Mouse (Mus musculus): ENCODE measurements around the gene Cap1. TPM values are rescaled to one million over a fixed set of nuclear protein-coding genes. Genes with fewer than 3 reads are reported as not detected.

Gene Cap1
- total RNA-seq, 2 experiments from 2014 or later: 33.4 to 39.2 TPM

GRCm38 (mm10) chr4:122891597-122891996, 5.7 kb upstream of the Cap1 start:
- intact Hi-C loops (cut with DNase I; ENCODE audit: low total_unique reads): loop anchor here (10.0 kb wide), 1 partner anchor 193 kb away; no protein-coding TSS in a partner anchor

DNA sequence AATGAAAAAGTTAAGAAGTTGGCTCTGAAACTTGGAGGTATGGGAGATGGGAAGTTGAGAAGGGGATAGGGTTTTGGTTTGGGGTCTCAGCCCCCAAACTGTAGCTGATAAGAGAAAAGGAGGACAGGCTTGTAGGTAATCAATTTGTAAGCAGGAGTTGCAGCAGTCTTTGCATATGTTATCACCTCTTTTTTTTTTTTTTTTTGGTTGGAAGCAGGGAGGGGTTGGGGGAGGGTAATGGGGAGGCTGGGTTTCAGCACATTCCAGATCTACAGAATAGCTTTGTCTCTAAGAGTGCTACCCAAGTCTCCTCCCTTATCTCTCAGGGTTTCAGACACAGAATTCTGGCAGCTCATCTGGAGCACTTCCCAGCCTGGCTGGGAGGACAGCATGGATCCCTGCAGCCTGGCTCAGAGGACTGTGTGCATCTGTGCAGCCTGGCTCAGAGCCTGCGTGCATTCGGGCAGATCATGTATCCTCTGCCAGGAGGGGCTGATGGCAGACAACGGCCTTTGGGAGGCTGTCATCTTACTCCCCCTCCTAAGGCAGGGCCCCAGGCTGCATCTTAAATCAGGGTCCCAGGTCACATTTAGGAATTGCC, 5.1 kb upstream of the Cap1 start:
- intact Hi-C loops (cut with DNase I; ENCODE audit: low total_unique reads): loop anchor here (10.0 kb wide), 1 partner anchor 194 kb away; no protein-coding TSS in a partner anchor
- DNase-seq: peak; percentile 85

More at GRCm38 (mm10) chr4:122891597-122891996, 5.7 kb upstream of the Cap1 start:
- DNase-seq: no peak

DNA sequence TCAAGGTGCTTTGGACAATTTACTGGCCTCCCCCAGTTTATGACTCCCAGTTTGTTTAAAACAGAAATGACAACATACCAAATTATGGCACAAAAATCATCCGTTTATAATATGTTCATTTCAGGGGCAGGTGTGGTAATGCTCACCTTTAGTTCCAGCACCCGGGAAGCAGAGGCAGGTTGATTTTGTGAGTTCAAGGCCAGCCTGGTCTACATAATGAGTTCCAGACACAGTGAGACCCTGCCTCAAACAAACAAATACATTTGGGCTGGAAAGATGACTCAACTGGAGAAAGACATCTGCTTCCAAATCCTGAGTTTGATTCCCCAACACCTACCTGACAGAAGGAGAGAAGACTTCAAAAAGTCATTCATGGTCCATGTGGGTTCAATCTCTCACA, 1.5 kb upstream of the Cap1 start:
- no peak for DNase-seq
- intact Hi-C loops (cut with DNase I; ENCODE audit: low total_unique reads): no loop called here

GRCm38 (mm10) chr4:122886579-122887254, 861 bp upstream of the Cap1 start:
- no peak for DNase-seq
- intact Hi-C loops (cut with DNase I; ENCODE audit: low total_unique reads): no loop called here

DNA sequence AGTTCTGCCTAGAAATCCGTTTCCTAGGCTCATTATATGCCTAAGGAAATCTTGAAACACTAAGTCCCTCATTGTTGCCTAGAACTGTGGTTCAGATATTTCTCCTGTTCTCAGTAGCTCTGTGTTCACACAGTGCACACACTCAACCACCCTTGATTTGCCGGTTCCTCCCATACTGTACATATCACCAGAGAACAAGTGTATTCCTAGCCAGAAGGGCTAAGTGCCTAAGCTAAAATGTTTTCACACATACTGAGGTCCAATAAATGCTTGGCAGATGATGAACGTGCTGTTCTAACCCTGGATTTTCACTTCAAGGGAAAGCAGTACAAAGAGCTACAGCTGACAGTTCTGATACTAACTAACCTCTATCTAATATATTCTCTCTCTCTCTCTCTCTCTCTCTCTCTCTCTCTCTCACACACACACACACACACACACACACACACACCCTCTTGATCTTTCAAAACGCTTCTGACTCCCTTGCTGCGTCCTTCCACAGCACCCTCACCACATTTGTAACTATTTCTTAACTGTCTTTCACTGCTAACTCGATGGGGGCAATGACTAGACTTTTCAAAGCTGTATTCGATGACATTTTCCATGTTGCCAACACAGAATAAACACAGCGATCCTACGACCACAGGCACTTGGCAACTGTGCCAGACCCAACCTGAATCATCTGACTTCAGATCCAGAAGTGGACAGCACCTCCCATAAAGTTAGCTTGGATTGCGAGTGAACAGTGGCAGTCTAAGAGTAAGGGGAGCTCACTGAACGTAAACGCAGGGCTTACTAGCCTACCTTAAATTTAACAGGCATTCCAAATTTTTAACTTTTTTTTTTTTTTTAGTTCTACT, 1.1 kb downstream of the Cap1 start:
- intact Hi-C loops (cut with DNase I; ENCODE audit: low total_unique reads): no loop called here
- DNase-seq: no peak

GRCm38 (mm10) chr4:122884051-122884450, 1.8 kb downstream of the Cap1 start:
- intact Hi-C loops (cut with DNase I; ENCODE audit: low total_unique reads): no loop called here
- DNase-seq: no peak

- no peak for DNase-seq
- intact Hi-C loops (cut with DNase I; ENCODE audit: low total_unique reads): no loop called here
Measured at GRCm38 (mm10) chr4:122883294-122883693, 2.6 kb downstream of the Cap1 start.

DNA sequence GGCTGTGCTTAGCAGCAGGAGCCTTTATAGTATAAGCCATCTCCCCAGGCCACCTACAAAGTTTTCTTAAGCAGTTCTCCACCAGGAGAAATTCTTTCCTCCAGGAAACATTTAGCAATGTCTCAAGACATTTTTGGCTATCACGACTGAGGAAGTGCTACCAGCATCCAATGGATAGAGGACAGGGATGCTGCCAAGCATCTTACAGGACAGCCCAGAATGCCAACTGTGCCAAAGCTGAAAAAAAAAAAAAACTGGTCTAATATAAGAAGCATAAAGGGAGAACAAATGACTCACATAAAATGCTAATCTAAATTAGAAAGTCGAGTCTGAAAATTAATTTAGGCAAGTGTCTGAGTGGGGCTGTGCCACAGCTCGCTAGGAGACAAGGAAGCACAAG, 3.3 kb downstream of the Cap1 start:
- DNase-seq: no peak
- intact Hi-C loops (cut with DNase I; ENCODE audit: low total_unique reads): no loop called here

DNA sequence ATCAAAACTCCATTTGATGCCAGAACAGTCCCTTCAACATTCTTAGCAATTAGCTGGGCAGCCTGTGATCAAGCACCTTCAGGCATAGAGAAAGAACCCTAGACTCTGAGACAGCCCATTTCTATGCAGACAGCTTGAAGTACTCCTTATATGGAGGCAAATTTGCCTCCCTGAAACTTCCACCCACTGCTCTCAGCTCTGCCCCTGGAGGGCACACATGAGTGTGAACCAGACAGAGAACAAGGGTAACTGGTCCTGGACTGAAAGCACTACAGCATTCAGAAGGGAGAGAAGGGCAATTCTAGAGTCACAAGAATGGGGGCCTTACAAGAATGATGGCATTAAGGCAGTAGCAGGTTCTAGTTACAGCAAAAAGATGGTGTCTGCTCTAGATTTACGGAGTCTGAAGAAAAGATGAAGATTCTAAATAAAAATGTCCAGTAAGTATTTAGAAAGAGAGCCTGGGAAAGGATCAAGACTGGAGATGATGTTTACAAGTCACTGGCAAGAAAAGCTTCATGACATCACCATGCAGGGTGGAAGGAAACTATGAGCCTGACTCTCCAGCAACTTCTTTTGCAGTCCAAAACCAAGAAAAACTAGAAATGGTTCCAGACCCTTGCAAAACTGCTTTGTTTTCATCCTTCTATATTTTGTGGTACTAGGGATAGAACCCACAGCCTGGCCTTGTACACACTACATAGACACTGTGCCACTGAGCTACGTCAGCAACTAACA, 7.4 kb downstream of the Cap1 start:
- intact Hi-C loops (cut with DNase I; ENCODE audit: low total_unique reads): no loop called here
- no peak for DNase-seq

DNA sequence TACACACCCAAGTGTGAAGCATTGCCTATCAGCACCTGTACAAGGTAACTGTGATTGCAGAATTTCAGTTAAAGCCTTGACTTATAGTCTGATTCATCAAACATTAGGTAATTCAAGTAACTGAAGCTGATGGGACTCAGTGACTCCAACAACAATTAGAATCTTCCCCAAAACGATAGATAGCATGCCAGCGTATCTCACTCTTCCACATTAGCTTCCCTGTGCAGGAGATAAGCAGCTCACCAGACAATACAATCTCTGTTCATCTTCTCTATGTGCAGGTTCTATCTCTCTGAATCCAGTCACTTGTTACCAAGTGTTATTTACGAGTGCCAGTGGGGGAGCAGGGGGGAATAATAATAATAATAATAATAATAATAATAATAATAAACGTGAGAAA, 12.3 kb downstream of the Cap1 start:
- intact Hi-C loops (cut with DNase I; ENCODE audit: low total_unique reads): no loop called here
- no peak for DNase-seq

DNA sequence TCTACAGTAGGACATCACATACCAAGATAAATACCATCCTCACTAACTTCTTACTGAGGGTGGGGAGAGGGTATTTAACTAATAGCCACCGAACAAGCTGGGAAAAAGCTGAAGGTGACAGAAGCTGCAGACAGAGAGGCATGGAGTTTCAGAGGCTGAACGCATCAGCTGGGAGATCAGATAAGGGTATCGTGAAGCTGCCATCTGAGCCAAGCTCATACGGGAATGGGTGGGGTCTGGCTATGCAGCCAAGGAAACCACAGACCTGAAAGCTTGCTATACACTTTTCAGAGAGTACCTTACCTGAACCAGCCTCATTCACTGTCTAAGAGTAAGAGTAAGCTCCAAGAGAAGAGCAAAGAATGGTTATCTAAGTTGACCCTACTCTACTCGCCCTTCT, 12.9 kb downstream of the Cap1 start:
- intact Hi-C loops (cut with DNase I; ENCODE audit: low total_unique reads): no loop called here
- no peak for DNase-seq

- intact Hi-C loops (cut with DNase I; ENCODE audit: low total_unique reads): no loop called here
- DNase-seq: no peak
Measured at GRCm38 (mm10) chr4:122871989-122872388, 13.9 kb downstream of the Cap1 start.

- intact Hi-C loops (cut with DNase I; ENCODE audit: low total_unique reads): no loop called here
- no peak for DNase-seq
Measured at GRCm38 (mm10) chr4:122871269-122871668, 14.6 kb downstream of the Cap1 start.

DNA sequence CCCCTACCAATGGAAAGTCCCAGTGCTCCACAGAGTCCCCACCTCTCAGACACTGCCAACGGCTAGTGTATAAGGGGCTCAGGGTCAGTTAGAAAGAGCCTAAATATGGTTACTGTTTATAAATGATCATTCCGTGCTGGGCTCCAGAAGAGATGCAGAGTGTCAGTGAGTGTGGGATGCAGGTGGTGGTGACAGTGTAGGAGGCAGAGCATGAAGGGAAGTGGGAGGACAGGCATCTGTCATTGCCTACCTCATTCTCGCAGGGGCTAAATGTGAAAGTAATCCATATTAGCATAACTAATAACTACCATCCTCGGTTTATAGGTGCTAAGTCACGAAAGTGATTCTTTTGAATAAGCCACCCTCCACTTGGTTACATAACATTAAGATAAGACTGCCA, 15.1 kb downstream of the Cap1 start:
- intact Hi-C loops (cut with DNase I; ENCODE audit: low total_unique reads): no loop called here
- no peak for DNase-seq

DNA sequence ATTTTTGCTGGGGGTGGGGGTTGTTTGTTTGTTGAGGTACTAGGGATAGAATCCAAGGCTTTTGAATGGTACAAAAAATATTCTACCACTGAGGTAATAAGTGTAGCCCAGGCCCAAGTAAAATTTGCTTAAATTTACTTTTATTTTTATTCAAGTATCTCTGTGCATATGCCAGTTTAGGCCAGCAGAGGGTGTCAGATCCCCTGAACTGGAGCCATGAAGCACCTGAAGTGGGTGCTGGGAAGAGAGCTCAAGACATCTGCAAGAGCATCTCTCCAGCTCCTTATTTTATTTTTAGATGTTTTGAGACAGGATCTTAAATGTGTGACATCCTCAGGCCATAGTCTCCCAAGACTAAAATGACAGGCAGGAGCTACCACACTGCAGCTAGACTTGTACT, 15.8 kb downstream of the Cap1 start:
- intact Hi-C loops (cut with DNase I; ENCODE audit: low total_unique reads): no loop called here
- no peak for DNase-seq

GRCm38 (mm10) chr4:122868041-122868440, 17.8 kb downstream of the Cap1 start:
- intact Hi-C loops (cut with DNase I; ENCODE audit: low total_unique reads): no loop called here
- no peak for DNase-seq

- intact Hi-C loops (cut with DNase I; ENCODE audit: low total_unique reads): no loop called here
- no peak for DNase-seq
Measured at GRCm38 (mm10) chr4:122861836-122862235, 24.0 kb downstream of the Cap1 start.

DNA sequence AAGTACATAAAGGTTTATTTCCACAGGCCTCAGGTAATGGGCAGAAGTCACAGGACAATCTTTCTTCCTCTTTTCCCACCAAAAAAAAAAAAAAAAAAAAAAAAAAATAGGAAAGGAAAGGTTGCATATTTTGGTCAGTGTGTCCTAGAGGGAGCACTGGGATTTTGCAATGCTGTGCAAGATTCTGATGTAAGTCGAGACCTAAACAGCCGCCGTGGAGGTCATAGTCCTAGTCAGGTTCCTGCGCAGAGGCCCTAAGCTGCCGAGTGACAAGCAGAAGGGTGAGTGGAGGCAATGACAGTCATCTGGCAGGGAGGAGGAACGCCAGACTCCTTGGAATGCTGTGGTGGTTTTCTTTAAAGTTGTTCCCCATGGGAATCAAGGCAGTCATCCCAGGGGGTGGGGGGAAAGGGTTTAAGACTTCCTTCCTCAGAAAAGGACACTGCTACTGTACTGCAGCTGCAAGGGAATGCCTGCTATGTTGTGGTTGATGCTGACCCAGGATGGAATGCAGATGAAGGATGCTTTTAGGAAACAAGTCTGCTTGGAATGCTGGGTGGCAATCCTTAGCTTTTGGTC, 26.7 kb downstream of the Cap1 start:
- DNase-seq: no peak
- intact Hi-C loops (cut with DNase I; ENCODE audit: low total_unique reads): no loop called here

DNA sequence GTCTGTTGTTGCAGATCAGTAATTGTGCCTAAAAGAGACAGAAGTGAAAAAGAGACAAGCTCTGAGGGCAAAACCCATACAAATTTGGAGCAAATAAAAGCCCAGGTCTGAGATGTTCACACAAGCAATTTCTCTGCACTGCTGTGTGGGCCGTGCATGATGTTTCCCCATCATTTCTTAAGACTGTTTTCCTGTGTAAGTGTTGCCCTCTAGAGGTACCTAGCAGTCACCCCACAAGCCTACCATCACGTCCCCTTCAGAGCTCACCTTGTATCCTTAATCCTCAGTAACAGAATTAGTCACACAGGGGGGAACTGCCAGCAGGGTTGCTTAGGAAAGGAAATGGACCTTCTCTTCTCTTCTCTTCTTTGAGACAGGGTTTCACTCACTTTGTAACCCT, 27.9 kb downstream of the Cap1 start:
- no peak for DNase-seq
- intact Hi-C loops (cut with DNase I; ENCODE audit: low total_unique reads): no loop called here

DNA sequence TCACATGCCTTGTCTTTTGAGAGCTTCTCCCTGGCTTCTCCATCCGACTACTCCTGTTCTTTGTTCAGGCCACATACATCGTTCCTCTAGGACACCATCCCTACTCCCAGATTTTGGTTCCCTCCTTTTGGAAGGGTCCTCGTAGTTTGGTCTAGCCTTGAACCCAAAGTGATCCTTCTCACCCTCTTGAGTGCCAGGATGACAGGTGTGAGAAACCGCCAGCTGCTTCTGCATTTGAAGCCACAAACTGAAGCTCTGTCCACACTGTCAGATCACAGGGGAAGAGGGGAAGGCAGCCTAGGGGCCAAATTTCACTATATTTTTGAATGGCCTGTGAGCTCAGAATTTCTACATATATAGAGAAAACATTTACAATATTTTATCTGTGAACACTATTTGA, 31.1 kb downstream of the Cap1 start:
- intact Hi-C loops (cut with DNase I; ENCODE audit: low total_unique reads): no loop called here

More for the DNA sequence above, 31.1 kb downstream of the Cap1 start:
- no peak for DNase-seq

All from gastrocnemius, postnatal 14 days (tissue).